Mouse (Mus musculus) E14TG2a.4 (cell line): ENCODE data around the gene Sync.
A peak's percentile ranks its signal among the peaks of the same experiment; 100 is the strongest.

ENCODE experiments used
- H3K27me3 ChIP-seq: 2 replicates; pipeline ENCODE4 v1.6.1; 2014; ENCODE audit warnings: low read length, control low read depth; ENCODE audit not compliant: insufficient read depth
- H3K36me3 ChIP-seq: 2 replicates; pipeline ENCODE4 v1.6.1; 2014; ENCODE audit warnings: low read length, control low read depth; ENCODE audit not compliant: insufficient read depth
- H3K4me1 ChIP-seq: replicated peaks from 2 replicates; pipeline ENCODE4 v1.6.1; 2014; ENCODE audit warnings: low read depth, low read length, control low read depth
- H3K4me3 ChIP-seq: replicated peaks from 2 replicates; pipeline ENCODE4 v1.5.1; 2014; ENCODE audit warnings: mild to moderate bottlenecking, low read length
- H3K9me3 ChIP-seq: 2 replicates; pipeline ENCODE4 v1.6.1; 2014; ENCODE audit warnings: low read length, control low read depth
- CTCF ChIP-seq: conservative IDR thresholded peaks from 2 replicates; pipeline ENCODE4 v1.5.1; 2014; ENCODE audit warnings: low read length
- NANOG ChIP-seq: IDR thresholded peaks from 2 replicates; pipeline ENCODE4 v1.6.1; 2014; ENCODE audit warnings: borderline replicate concordance, low read length, mixed read lengths
- POU5F1 ChIP-seq: IDR thresholded peaks from 2 replicates; pipeline ENCODE4 v1.6.1; 2014; ENCODE audit warnings: low read length, borderline replicate concordance

The Sync gene

DNA sequence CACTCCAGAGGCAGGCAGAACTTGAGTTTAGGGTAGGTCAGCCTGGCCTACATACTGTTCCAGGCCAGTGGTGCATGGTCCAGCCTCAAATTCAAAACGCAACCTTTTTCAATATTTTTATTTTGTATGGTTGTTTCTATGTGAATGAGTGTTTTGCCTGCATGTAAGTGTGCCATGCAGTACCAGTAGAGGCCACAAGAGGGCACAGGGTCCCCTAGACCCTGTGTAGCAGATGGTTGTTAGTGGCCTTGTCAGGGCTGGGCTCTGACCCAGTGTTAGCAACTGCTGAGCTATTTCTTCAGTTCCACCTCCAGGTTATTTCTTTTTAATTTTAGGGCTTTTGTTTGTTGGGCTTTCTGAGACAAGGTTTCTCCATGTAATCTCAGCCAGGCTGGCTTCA is 63.2 kb downstream of the Sync start:
- H3K4me1 ChIP-seq = peaks cover 36% of the 10 kb centered on the region
- no peak for TF ChIP-seq NANOG
- TF ChIP-seq CTCF = peak; percentile 82
- TF ChIP-seq POU5F1 = no peak
- no peaks in the 10 kb centered on the region for H3K27me3 ChIP-seq
- H3K36me3 ChIP-seq = peaks cover 61% of the 10 kb centered on the region
- H3K9me3 ChIP-seq = no peaks in the 10 kb centered on the region
- H3K4me3 ChIP-seq = no peak overlapping the region

DNA sequence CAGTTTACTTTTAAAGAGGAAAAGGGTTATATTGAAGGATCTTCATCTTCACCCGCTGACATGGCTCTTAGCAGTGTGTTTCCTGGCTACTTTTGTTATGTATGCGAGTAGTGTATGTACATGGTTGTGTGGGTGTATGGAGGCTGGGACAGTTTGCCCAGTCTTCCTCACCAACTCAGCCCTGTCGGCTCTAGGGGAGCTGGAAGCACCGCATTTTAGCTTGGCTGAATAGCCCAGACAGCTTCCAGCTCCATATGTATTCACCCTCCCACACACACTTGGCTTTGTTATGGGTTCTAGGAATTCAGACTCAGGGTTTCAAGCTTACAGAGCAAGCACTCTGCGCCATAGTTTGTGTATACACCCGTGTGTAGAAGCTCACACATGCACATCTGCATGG is 63.7 kb downstream of the Sync start:
- TF ChIP-seq POU5F1 (no peak), NANOG (no peak), CTCF (no peak)
- Histone ChIP-seq H3K4me1 (peaks cover 33% of the 10 kb centered on the region), H3K9me3 (no peaks in the 10 kb centered on the region), H3K27me3 (no peaks in the 10 kb centered on the region), H3K4me3 (no peak overlapping the region), H3K36me3 (peaks cover 63% of the 10 kb centered on the region)

DNA sequence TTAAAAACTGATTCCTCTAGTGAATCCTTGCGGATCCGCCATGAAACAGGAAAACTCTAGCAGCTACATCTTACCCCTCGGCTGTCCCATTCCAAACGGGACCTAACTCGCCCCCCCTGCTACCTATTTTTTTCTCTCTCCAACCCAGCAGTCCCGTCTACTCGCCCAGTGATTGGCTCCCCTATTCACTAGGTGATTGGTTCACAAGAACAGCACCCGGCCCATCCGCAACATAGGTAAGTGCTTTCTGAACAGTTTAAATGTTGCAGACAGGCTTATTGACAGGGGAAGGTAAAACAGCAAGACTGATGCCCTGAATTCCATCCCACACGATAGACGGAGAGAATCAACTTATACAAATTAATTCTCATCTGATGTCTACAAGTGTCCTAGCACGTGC is 65.8 kb downstream of the Sync start:
- no peaks in the 10 kb centered on the region for H3K9me3 ChIP-seq
- TF ChIP-seq NANOG (no peak), POU5F1 (no peak), CTCF (no peak)
- no peaks in the 10 kb centered on the region for H3K27me3 ChIP-seq
- peak overlapping the region; percentile 73 for H3K4me3 ChIP-seq
- H3K4me1 ChIP-seq = peaks cover 33% of the 10 kb centered on the region
- peaks cover 70% of the 10 kb centered on the region for H3K36me3 ChIP-seq

DNA sequence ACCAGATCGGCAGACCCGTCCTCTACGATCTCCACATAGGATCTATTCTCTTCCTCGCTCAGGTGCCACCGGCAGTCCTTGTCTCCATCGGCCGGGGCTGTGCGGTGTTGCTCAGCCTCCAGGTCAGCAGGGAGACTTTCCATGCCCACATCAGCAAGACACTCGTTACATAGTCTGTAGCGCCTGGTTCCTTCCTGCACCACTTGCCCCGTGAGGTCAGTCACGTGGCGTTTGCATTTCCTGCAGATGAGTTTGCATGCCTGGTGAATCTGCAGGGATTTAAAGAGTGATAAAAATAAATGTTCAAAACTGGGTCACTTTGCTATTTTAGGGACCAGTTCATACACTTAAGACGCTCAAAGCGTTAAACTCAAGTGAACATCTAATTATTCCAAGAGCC is 66.8 kb downstream of the Sync start:
- no peaks in the 10 kb centered on the region for H3K9me3 ChIP-seq
- peaks cover 38% of the 10 kb centered on the region for H3K4me1 ChIP-seq
- no peak overlapping the region for H3K4me3 ChIP-seq
- peaks cover 77% of the 10 kb centered on the region for H3K36me3 ChIP-seq
- no peaks in the 10 kb centered on the region for H3K27me3 ChIP-seq
- TF ChIP-seq NANOG (no peak), CTCF (no peak), POU5F1 (no peak)

DNA sequence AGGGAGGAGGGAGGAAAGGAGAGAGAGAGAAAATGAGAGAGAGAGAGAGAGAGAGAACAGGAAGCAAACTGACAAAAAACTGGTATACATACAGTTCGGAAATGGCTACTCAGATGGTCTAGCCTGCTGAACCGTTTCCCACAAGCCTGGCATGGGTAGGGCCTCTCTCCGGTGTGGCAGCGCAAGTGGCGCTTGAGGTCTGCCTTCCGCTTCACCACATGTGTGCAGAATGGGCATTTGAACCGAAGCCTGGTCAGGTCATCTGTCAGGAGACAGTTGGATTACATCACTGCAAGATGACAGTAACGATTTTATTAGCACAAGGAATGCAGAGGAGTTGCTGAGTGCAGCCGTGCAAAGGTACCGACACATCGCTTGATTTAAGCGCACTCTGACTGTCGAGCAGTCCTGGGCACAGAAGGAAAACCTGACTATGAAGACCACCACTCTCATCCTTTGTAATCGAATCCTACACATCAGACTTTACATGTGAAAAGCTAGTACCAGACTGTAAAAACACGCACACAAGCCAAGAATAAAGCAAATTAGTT is 70.3 kb downstream of the Sync start:
- H3K4me3 ChIP-seq = no peak overlapping the region
- no peaks in the 10 kb centered on the region for H3K9me3 ChIP-seq
- peaks cover 55% of the 10 kb centered on the region for H3K4me1 ChIP-seq
- TF ChIP-seq CTCF (no peak), NANOG (no peak), POU5F1 (no peak)
- H3K27me3 ChIP-seq = no peaks in the 10 kb centered on the region
- H3K36me3 ChIP-seq = peaks cover 88% of the 10 kb centered on the region
